Mouse (Mus musculus) stomach, postnatal 0 days (tissue): ENCODE measurements around the gene Ank2. TPM values are rescaled to one million over a fixed set of nuclear protein-coding genes. Genes with fewer than 3 reads are reported as not detected.

Experiments used
- ATAC-seq: fragments of 200-750 bp; cut with Nextera tagmentation; 2 replicates; pipeline ENCODE4 v1.8.0; 2017; ENCODE audit not compliant: low FRiP score, low TSS enrichment
- DNase-seq: peaks from one replicate; pipeline ENCODE4 v3.0.0-alpha.2; 2016; ENCODE audit warnings: low spot score
- H3K27ac ChIP-seq: fragments of 300-500 bp; sonication (generic); replicated peaks from 2 replicates; pipeline ENCODE4 v1.5.1; 2014; ENCODE audit warnings: mild to moderate bottlenecking, control low read depth
- H3K27me3 ChIP-seq: fragments of 300-500 bp; sonication (generic); 2 replicates; pipeline ENCODE4 v1.6.1; 2014; ENCODE audit warnings: low read length; ENCODE audit not compliant: control insufficient read depth, insufficient read depth
- H3K36me3 ChIP-seq: fragments of 300-500 bp; sonication (generic); 2 replicates; pipeline ENCODE4 v1.6.1; 2014; ENCODE audit warnings: low read length, mixed read lengths; ENCODE audit not compliant: control insufficient read depth, insufficient read depth
- H3K4me1 ChIP-seq: fragments of 300-500 bp; sonication (generic); replicated peaks from 2 replicates; pipeline ENCODE4 v1.6.1; 2014; ENCODE audit warnings: antibody characterized with exemption; ENCODE audit not compliant: control insufficient read depth, insufficient read depth
- H3K4me2 ChIP-seq: fragments of 300-500 bp; sonication (generic); replicated peaks from 2 replicates; pipeline ENCODE4 v1.6.1; 2014; ENCODE audit warnings: low read depth, mild to moderate bottlenecking, control low read depth, moderate library complexity
- H3K4me3 ChIP-seq: fragments of 300-500 bp; sonication (generic); 2 replicates; pipeline ENCODE4 v1.5.1; 2014; ENCODE audit warnings: low read depth, low read length, control low read depth
- H3K9ac ChIP-seq: fragments of 300-500 bp; sonication (generic); 2 replicates; pipeline ENCODE4 v1.6.1; 2014; ENCODE audit warnings: mild to moderate bottlenecking, low read length, control low read depth, mixed read lengths
- H3K9me3 ChIP-seq: fragments of 300-500 bp; sonication (generic); 2 replicates; pipeline ENCODE4 v1.6.1; 2016; ENCODE audit warnings: low read length; ENCODE audit not compliant: control insufficient read depth
- CTCF ChIP-seq: IDR thresholded peaks from 2 replicates; pipeline ENCODE4 v1.5.1; 2016; ENCODE audit warnings: antibody characterized with exemption, low read depth, mild to moderate bottlenecking, moderate library complexity
- EP300 ChIP-seq: optimal IDR thresholded peaks from 2 replicates; pipeline ENCODE3; 2016; ENCODE audit warnings: antibody characterized with exemption
- WGBS: fragments of 180-500 bp; shearing (Covaris S2); extraction: QIAGEN DNeasy Blood & Tissue Kit; methylation state at CpG from one replicate; pipeline ENCODE4 v1.1.7; 2014; 5-methylcytosine and 5-hydroxymethylcytosine counted together
- polyA plus RNA-seq: library from polyadenylated mRNA; unstranded; fragments of >200 nt; fragmentation: Nextera tagmentation; extraction: Ambion mirVana; gene quantifications from 2 replicates; pipeline ENCODE4 v1.2.1, GENCODE M21; 2015

Ank2 gene
- polyA plus RNA-seq, 1 experiment from 2014 or later = 12.3 TPM

DNA sequence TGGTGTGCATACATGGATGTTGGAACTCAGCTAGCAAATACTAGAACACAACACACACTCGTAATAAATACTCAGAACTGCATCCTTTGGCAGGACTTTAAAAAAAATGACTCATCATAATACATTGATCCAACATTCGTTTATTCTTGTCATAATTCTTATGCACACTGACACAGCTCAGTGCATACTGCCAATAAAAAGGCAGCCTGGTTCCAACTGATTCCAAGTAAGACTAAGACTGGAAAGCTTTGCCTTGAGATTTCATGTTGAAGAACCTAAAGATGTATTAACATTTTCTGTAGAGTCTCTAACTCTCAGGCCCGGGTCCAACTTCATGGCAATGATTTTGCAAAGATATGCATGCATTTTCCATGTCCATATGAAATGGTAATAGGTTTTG lies 512.5 kb downstream of the Ank2 start:
- Histone ChIP-seq H3K4me1 (no peaks in the 10 kb centered on the region), H3K4me2 (no peak overlapping the region), H3K9me3 (no peaks in the 10 kb centered on the region), H3K27me3 (no peaks in the 10 kb centered on the region), H3K36me3 (no peaks in the 10 kb centered on the region; the same call in 1 of the 2 replicates), H3K9ac (no peak overlapping the region), H3K27ac (no peak overlapping the region), H3K4me3 (no peak overlapping the region)
- DNase-seq (no peak), ATAC-seq (peak; percentile 40; the same call in 1 of the 2 replicates)
- WGBS = 38% methylated on average over 3 of the region's 3 CpGs
- TF ChIP-seq EP300 (no peak), CTCF (no peak)

DNA sequence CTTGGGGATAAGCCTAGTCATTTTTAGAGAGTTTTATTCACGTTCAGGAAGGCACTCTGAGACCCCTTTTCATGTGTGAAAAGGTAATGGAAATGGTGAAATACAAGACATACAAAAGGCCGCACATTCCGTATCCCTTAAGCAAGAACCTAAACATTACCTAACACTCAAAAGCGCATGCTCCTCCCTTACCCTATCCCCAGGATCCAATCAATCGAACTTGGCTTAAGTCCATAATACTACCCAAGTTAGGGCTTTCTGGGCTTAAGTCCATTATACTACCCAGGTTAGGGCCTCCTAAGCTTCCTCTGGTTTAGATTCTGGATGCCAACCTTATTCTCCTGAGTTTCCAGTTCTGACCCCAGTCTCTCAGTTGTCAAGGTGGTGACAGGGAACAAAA lies 516.3 kb downstream of the Ank2 start:
- H3K9ac ChIP-seq = no peak overlapping the region
- no peaks in the 10 kb centered on the region for H3K9me3 ChIP-seq
- H3K4me2 ChIP-seq = no peak overlapping the region
- WGBS = 80% methylated on average over 5 of the region's 5 CpGs
- no peaks in the 10 kb centered on the region for H3K4me1 ChIP-seq
- no peak overlapping the region for H3K4me3 ChIP-seq
- H3K27me3 ChIP-seq = no peaks in the 10 kb centered on the region
- H3K27ac ChIP-seq = no peak overlapping the region
- DNase-seq = no peak
- ATAC-seq = no peak
- TF ChIP-seq CTCF (no peak), EP300 (no peak)
- no peaks in the 10 kb centered on the region for H3K36me3 ChIP-seq

DNA sequence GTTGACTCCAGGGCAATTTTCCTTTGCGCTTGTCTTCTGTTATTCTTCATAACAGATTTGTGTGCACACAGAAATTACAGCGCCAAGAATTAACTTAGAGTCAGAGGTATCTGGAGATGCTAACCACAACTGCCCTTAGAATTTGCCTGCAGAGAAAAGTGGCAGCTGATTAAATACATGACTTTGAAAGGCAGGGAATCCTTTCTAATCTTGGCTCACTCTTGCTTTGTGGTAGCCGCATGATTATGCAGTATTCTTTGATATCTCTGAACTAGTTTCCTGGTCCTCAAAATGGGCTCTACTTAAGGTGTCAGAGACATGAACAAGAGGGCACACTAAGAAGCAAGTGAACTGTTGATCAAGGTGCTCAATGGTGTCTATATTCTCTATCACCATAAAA lies 518.0 kb downstream of the Ank2 start:
- no peaks in the 10 kb centered on the region for H3K9me3 ChIP-seq
- H3K4me3 ChIP-seq = no peak overlapping the region
- TF ChIP-seq CTCF (no peak), EP300 (no peak)
- H3K27ac ChIP-seq = no peak overlapping the region
- no peak overlapping the region for H3K9ac ChIP-seq
- no peak overlapping the region for H3K4me2 ChIP-seq
- H3K4me1 ChIP-seq = no peaks in the 10 kb centered on the region
- ATAC-seq = no peak
- 89% methylated on average over 3 of the region's 3 CpGs for WGBS
- no peaks in the 10 kb centered on the region for H3K27me3 ChIP-seq
- no peak for DNase-seq
- H3K36me3 ChIP-seq = no peaks in the 10 kb centered on the region

DNA sequence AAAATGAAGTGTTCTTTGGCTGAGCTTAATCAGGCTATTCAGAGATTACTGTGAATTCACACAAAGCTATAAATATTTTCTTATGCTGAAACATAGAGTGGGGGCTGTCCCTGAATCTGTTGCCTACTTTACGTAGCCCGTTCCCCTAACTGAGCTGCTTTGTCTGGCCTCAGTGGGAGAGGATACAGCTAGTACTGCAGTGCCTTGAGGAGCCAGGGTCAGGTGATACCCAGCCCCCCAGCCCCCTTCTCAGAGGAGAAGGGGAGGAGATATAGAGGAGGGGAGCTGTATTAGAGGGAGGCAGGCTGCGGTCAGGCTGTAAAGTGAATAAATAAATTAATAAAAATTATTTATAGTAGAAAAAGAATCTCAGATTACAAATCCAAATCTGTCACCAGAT lies 519.5 kb downstream of the Ank2 start:
- ATAC-seq = no peak
- DNase-seq = no peak
- Histone ChIP-seq H3K9me3 (no peaks in the 10 kb centered on the region), H3K4me1 (no peaks in the 10 kb centered on the region), H3K36me3 (no peaks in the 10 kb centered on the region), H3K4me3 (no peak overlapping the region), H3K27ac (no peak overlapping the region), H3K4me2 (no peak overlapping the region), H3K9ac (no peak overlapping the region), H3K27me3 (no peaks in the 10 kb centered on the region)
- TF ChIP-seq CTCF = no peak
- no peak for TF ChIP-seq EP300
- 78% methylated on average over 3 of the region's 3 CpGs for WGBS

DNA sequence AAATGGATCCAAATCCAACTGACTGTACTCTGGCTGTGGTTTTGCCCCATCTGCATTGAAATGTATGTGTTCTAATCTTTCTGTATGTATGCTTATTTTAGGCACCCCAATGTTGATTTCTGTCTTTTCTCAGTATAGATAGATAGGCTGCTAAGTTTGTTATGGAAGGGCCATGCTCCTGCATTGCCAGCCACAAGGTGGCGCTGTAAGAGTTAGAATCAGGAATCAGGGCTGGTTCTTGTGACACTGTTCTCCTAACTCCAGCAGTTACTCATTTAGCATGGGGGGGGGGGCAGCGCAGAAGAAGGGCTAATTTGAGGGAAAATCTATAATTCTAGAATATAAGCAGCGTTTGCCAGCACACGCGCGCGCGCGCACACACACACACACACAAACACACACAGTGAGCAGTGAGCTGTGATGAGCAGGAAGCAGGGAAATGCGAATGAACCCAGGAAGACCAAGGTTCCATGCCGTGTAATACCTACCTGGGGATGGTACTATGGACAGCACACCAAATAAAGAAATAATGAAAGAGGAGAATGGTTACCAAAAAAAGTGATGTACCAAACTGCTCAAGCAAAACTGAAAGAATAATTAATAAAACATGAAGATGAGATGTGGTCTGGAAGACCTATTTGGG lies 520.3 kb downstream of the Ank2 start:
- H3K27me3 ChIP-seq = no peaks in the 10 kb centered on the region

GRCm38 (mm10) chr3:126977399-126977798 lies 521.8 kb downstream of the Ank2 start:
- DNase-seq (no peak), ATAC-seq (no peak)
- TF ChIP-seq EP300 = no peak
- TF ChIP-seq CTCF = no peak
- Histone ChIP-seq H3K4me2 (no peak overlapping the region), H3K9me3 (no peaks in the 10 kb centered on the region), H3K4me1 (no peaks in the 10 kb centered on the region), H3K4me3 (no peak overlapping the region), H3K36me3 (no peaks in the 10 kb centered on the region), H3K27ac (no peak overlapping the region), H3K27me3 (no peaks in the 10 kb centered on the region), H3K9ac (no peak overlapping the region)
- WGBS = 75% methylated on average over 6 of the region's 6 CpGs

More for the DNA sequence above, 520.3 kb downstream of the Ank2 start:
- DNase-seq (peak; percentile 72), ATAC-seq (peak; percentile 71)
- Histone ChIP-seq H3K4me1 (no peaks in the 10 kb centered on the region), H3K36me3 (no peaks in the 10 kb centered on the region), H3K27ac (no peak overlapping the region), H3K4me3 (no peak overlapping the region), H3K9me3 (no peaks in the 10 kb centered on the region), H3K9ac (no peak overlapping the region), H3K4me2 (no peak overlapping the region)
- TF ChIP-seq EP300 = no peak
- TF ChIP-seq CTCF = peak; percentile 90
- 67% methylated on average over 11 of the region's 11 CpGs for WGBS
